Mouse (Mus musculus) right cerebral cortex, adult 2 months (tissue): ENCODE measurements around the gene Emg1.
A peak's percentile ranks its signal among the peaks of the same experiment; 100 is the strongest.

Experiments used
- DNase-seq, 2 experiments: peaks; one replicate each; pipeline ENCODE4 v3.0.0; 2021 to 2022; ENCODE audit warnings: low spot score in 2 of 2

Gene Emg1

DNA sequence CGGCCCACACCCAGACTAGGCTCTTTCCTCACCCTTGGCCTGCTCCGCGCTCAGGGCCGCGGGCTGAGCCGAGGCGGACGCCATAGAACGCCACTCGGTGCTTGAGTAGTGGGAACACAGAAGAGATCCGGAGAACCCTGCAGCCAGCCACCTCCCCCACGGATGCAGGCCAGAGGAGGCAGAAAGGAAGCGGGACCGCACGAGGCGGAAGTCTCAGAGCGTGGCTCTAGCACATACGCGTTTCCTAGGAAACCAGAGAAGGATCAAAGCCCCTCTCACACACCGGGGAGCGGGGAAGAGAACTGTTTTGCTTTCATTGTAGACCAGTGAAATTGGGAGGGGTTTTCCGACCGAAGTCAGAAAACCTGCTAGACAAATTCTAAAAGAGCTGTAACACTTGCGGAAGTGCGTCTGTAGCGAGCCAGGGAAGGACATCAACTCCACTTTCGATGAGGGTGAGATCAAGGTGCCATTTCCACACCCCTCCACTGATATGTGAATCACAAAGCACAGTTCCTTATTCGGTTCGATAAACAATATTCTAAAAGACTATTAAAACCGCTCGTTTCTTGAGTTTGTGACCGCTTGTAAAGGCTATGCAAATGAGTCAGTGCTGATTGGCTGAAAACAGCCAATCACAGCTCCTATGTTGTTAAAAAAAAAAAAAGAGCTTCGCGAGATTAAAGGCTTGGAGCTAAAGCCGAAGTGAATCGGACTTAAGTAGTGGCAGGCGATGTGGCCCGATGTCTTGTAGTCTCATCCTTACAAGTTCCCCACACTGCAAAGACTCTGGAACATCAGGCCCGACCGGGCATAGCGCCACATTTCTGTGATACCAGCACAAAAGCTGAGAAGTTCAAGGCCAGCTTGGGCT, 29.1 kb upstream of the Emg1 start, which contains the start of gene Grcc10:
Gene Grcc10, minus strand, starts transcription at position 487 of the 874 bp plus-strand sequence.
- peak; percentile 89 to 92 for DNase-seq

DNA sequence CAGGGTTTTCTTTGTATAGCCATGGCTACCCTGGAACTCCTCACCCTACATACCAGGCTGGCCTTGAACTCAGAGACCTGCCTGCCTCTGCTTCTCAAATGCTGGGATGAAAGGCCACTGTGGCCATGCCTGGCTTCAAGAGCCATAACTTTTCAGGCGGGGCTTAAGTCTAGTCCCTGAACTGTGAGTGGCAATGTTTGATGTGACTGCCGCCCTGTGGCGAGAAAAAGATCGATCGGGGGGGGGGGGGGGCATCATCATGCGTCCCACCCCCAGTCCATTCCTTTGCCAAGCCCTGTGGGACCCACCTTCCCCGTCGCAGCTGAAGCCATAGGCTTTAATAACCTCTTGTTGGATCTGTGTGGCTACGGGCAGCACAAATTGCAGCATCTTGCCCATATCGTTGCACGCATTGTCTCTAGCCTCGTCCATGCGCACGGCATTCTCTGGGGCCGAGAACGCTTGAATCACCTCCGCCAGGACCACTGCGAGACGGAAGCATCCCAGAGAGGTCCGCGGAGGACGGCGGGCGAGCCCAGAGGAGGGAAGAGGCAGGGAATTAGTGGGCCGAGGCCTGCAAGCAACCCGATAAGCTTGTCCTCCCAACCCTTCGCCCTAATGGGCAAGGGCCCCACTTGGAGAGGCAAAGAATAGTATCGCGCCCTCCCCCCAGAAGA, 28.4 kb upstream of the Emg1 start:
- peak; percentile 62 to 76 for DNase-seq

DNA sequence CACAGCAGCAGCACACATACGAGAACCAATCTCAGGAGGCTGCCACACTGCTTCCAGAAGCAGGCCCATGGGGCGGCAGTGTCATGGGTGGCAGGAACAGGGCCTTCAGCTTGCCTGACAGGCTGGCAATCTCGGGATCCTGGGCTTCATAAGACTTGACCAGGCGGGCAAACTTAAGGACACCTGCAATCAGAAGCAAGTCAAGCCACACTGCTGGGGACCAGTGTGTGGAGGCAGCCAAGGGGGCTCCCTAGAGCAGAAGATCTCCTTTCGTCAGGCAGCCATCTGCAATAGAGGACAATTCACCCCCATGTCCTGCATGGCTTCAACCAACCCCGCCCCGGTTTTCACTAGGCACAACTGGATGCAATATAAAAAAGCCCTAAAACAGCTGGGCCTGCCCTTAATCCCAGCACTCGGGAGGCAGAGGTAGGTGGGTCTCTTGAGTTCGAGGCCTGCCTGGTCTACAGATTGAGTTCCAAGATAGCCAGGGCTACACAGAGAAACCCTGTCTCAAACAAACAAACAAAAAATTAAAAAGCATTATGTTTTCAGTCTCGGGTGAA, 27.3 kb upstream of the Emg1 start:
- no peak for DNase-seq

DNA sequence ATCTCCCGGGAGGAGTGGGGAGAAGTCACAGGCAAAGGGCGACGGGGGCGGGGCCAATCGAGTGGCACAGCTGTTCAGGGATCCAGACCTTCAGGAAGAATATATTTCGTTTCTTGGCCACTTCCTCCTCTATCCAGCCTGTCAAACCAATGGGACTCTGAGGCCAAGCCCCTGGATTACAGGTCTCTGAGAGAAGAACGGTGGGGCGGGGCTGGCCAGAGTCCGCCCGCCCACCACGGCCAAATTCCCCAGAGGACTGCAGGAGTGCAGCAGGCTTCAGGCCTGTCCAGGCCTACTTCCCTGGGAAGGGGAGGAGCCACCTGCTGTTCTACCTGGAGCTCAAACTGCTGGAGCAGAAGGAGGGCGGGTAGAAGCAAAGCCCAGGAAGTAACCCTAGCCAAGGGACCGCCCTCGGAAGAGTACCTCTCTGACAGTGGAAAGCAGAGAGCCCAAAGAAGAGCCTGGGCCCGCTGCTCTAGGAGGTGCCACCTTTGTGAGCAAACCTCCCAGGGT, 26.6 kb upstream of the Emg1 start, which contains the start of gene Ptpn6:
Gene Ptpn6, minus strand, starts transcription at position 204 of the 513 bp plus-strand sequence.
- no peak for DNase-seq

DNA sequence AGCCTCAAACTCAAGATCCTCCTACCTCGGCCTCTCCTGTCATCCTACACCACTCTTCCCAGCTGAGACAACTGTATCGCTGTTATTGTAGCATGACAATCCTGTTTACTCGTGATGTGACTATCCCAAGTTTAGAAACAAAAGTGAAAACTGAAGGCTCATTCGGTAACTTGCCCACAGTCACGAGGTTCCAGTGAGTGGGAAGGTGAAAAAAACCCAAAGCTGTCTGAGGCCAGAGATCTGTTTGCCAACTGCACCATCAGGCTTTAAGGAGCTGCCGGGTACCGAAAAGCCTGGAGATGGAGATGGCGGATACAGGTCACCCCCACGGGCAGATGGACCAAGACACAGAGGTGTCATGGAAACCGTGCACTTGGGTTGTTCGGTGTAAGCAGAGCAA, 25.1 kb upstream of the Emg1 start:
- DNase-seq = peak in 1 of 2 experiments; percentile 52

DNA sequence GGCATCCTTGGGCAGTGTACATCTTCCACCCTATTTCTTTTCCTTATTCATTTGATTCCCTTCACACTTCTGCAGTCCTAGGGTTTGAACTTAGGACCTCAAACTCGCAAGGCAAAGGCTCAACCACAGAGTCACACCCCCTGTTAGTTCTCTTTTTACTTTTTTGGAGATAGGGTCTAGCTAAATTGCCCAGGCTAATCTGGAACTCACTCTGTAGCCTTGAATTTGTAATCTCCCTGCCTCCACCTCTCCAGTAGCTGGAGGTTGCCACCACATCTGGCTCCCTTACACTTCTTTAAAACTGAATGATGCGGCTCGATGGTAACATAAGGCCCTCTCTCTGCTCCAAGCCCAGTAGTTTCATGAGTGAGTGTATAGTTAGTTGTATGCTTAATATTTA, 22.4 kb upstream of the Emg1 start:
- DNase-seq = no peak

DNA sequence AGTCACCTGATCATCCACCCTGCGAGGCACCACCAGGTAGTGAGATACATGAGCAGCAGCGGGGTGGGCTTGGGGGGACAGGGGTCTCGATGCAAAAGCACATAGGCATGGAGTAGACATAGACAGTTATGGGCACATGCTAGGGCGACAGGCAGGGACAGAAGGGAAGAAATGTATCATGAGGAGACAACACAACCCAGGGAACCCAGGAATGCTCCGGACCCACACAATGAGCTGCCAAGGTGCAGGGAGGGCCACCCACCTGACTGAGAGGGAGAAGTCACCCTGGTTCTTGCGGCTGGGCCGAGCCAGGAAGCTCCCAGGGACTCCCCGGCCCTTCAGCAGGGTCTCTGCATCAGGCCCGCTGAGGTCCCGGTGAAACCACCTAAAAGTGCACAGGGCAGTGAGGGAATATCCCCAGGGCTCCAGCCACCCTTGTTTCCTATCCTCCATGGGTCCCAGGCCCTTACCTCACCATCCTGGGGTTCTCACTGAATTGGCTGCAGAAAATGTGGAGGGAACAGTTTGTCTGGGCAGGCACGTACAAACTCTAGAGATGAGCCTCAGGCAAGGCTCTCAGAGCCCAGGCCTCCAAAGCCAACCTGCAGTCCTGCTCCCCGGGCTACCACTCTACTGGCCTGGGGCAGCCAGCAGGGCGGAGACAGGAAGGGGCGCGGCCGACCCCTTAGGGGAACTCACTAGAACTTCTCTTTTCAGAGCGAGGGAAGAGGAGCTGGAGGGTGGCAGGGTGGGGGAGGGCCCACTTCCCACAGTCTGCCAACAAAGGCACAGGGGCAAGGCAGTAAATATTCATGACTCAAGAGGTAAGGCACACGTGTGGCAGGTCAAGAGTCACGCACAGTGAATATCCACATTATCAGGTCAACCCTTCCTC, 20.7 kb upstream of the Emg1 start:
- no peak for DNase-seq

DNA sequence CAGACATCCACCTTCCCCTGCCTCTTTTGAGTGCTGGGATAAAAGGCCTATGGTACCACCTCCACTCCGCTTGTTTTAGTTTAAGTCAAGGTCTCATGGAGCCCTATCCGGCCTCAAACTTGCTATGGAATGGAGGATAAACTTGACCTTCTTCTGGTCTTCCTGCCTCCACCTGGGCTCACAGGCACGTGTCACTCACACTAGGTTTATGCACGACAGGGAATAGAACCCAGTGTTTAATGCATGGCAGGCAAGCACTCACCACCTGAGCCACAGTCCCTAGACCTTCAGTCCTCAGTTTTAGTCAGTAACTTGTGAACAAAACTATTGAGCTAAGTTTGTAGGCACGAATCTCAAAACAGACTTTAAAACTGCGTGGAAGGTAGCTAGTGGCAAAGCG, 19.1 kb upstream of the Emg1 start:
- no peak for DNase-seq

DNA sequence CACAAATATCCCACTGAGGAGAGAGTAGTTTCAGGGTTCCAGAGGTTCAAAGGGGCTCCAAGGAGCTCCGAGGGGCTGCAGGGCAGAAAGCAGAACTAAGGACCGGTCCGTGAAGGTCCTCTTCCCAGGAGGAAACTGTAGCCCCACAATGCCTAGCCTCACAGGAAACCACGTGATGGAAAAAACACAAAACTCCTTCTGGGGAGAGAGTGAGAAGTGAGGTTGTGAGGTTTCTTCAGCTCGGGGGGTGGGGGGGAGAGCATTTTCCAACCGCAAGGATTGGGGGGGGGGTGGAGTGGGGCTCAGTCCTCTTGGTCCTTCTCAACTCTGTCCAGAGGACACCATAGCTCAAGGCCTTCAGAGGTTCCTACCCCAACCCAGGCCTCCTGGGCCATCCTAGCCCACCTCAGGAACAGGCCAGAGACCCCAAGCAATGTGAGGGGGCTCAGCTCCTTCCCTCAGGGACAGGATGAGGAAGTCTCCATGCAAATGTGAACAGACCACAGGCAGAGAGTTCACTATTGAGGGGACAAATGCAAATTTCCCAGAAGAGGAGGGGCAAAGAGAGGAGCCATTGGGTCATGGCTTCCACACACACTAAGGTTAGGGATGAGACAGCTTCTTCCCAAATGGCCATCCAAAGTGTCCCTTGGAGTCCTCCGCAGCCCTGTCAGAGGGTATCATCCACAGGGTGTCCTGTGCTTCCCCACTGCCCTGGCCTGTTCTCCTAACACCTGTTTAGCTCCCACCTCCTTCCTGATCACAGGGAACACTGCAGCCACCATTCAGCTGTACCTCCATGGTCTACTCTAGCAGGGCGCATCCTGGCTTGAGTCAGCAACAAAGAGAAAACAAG, 18.1 kb upstream of the Emg1 start:
- DNase-seq = no peak

DNA sequence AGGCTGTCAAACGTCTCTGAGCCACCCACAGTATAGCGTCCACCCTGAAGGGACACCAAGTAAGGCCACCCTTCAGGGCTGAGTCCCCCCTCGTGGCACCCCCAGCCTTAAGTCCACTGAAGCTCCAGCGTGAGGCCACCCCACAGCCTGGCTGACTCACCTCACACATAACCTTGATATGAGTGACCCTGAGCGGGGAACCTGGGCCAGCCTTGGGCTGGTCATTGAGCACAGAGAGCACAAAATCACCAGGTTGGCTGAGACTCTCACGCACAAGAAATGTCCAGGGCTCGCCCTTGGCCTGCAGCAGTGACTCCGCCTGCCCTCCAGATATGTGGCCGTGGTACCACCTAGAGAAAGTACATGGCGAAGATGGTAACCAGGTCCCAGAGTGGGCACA, 16.6 kb upstream of the Emg1 start:
- DNase-seq = no peak

DNA sequence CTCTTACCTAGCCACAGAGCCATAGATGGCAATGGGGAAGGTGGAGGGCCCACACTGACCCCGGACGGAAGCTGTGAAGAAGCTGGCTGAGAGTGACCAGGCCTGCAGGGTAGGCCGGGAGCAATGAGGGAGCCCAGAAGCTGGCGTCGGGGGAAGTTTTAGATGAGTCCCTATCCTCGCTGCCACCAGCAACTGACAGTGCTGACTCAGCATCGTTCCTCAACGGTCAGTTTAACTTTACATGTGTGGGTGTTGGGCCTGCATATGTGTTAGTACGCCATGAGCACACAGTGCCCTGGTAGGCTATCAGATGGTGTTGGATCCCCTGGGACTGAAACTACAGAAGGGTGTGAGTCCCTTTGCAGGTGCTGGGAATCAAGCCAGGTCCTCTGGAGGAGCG, 12.5 kb upstream of the Emg1 start:
- DNase-seq = no peak

DNA sequence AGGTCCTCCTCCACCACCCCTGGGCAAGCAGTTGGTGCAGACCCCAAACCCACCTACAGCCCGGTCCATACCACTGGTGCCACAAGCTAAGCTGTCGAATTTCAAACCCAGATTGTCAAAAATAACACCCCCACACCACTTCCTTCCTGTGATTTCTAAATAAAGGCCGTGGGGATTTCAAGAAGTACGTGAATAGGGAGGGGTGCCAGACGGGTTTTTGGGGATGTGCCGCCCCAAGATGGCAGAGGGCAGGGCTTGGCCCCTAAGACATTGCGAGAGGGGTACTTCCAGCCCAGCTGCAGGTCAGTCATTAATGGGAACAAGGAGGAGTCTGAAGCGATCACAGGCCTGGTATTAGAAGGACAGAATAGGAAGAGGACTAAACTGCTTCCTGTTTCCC, 11.6 kb upstream of the Emg1 start:
- no peak for DNase-seq

DNA sequence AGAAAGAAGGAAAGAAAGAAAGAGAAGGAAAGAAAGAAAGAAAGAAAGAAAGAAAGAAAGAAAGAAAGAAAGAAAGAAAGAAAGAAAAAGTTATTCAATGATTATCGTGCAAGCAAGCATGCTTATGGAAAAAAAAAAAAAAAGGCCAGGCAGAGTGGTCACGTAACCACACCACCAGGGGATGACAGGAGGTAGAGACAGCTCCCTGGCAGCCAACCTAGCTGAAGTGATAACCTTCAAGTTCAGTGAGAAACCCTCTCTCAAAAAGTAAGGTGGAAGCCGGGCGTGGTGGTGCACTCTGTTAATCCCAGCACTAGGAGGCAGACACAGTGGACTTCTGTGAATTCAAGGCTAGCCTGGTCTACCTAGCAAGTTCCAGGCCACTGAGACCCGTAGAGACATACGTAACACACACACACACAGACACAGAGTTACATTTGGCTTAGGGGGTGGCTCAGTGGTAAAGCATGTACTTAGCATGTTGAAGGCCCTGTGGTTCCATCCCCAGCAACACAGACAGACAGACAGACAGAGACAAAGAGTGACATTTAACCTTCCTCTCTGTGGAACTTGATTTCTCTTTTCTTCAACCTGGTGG, 11.0 kb upstream of the Emg1 start:
- DNase-seq = no peak

DNA sequence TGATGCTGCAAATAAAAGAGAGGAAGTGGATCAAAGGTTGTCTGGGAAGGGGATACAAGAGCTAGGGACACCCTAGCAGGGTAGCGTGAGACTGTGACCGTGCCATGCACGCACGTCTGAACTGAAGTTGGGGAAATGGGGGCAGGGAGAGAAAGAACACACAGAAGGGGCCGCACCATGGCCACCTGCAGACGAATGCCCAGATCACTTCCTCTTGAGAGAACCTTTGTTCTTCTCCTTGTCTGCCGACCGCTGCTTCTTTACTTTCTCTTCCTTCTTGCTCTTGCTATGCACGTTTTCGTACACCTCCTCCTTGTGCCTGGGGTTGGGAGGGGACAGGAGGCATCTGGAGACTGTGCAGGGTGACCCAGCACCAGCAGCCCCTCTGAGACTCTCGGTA, 8.9 kb upstream of the Emg1 start:
- no peak for DNase-seq

DNA sequence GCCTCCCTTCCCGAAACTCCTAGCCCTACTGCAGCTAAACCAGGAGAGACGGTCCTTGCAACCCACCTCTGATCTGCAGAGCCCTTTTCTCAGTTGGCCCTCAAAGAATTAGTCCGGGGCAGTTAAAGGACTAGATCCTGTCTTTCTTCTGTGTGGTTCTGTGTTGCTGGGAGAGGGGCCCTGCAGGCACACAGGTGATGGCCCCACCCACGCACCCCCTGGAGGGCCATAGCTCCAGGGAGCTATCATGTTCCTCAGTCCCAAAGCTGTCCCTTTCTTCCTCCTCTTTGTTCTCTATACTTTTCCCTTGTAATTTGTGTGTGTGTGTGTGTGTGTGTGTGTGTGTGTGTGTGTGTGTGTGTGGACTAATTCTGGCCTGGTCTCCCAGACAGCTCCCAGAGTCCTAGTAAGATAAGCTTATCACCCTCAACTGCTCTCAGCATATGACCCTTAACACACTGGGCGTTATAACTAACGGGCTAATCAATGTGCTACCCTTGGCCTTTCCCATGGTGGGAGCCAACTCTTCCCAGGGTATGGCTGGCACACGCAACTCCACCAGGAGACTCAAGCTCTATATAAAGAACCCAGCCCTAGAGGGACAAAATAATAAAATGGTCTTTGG, 7.5 kb upstream of the Emg1 start:
- no peak for DNase-seq

DNA sequence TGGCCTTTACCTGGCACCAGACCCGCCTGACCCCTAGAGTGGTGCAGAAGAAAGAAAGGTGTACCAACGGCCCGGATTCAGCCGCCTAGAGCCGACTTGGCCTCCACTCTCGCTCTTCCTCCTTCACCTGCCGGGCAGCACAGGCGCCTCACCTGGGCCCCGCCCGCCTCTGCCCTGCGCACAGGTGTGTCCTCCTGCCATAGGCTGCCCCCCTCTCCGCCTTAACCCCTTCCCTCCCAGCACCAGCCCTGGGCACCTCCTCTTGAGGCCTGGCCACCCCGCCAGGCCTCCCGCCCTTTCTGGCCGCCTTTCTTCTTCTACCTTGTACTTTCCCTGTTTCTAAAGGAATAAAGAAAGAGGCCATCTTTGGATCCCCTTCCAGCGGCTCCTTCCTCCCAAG, 6.7 kb upstream of the Emg1 start:
- no peak for DNase-seq

DNA sequence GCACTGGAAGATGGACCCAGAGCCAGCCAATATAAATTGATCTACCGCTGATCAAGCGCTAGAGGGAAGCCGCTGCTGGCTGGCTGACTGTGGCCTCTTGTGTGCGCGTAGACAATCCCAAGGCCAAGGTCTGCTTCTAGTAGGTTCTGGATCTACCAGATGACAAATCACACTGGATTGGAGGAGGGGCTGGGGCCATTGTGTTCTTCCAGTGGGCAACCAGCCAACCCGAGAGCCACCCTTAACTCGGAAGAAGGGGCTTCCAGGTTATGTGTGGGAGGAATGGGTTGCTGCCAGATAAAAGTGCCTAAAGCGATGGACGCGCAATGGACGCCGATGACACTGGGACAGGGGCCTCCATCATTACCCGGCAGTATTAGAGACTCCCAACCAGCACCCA, 6.0 kb upstream of the Emg1 start:
- no peak for DNase-seq

DNA sequence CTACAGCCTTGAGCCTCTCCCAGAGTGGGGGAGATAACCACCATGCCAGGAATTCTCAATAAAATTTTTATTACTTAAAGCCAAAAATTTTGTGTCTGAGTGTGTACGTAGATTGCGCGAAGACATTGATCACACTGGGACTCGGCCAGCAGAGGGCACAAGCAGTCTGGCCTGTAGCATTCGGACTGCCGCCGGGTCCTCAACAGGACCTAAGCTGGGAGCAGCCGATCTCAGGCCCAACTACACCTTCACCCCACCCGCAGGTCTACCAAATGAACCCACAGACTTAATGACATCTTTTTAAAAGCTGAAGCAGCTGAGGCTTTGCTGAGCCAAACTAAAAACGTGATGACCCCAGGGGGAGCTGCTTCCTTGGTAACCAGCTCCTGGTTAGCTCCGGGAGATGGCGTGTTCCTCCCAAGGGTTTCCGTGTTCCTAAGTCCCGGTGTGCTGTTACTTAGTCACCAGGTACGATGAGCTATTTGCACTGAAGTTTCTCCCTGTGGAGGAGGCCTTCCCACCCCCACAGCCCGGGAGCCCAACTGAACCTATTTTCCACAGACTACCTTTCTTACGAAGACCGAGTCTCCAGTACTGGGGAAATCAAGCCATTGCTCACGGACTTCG, 5.0 kb upstream of the Emg1 start:
- no peak for DNase-seq

DNA sequence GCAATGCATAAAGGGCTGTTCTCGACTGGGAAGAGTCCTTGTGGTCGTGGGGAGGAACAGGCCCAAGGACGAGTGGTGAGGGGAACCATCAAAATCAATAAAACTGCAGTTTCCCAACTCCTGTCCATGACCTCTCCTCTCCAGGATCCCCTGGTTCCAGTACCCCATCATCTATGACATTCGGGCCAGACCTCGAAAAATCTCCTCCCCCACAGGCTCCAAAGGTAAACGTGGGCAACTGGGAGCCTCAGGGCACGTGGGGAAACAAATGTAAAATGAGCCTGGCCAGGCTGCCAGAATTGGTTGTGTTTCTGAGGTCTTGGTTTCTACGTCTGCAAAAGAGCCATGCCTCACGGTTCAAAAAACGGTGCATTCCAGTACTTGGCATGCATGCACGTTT, 940 bp upstream of the Emg1 start:
- DNase-seq = no peak
